Mouse (Mus musculus): ENCODE measurements around the gene Tgm7.
"Not testable (repeated sequence)": the region's sequence is repeated elsewhere in the genome, so short reads cannot be mapped to it uniquely, and the experiment has no call there.

Tgm7 gene

DNA sequence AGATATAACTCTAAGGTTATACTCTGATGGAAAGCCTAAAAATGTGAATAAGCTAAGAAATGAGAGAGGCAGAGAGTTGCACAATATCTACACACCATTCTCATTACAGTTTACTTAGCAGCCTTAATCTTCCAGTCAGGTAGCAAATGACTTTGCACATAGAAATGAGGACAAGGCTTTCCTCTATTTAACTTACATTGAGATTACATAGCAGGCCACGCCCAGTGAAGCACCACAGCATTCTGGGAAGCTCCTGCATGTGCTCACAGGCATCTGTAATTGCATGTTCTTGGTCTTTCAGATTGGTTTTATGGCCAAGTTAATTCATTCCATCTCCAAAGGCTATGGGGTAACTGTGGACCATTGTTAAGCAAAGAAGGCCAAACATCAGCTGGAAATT is 23.2 kb upstream of the Tgm7 start:
- Histone ChIP-seq H3K4me3 (replicated peaks; ENCODE audit: low read length) (no peak overlapping the region), H3K4me1 (replicated peaks; ENCODE audit: low read depth, low read length) (peaks cover under 1% of the 10 kb centered on the region; the same call in 1 of the 2 replicates), H3K36me3 (ENCODE audit: insufficient read depth, low read length) (peaks cover 10% of the 10 kb centered on the region; the same call in 1 of the 2 replicates), H3K27me3 (ENCODE audit: insufficient read depth, low read length) (no peaks in the 10 kb centered on the region), H3K9me3 (ENCODE audit: low read length) (no peaks in the 10 kb centered on the region)
- TF ChIP-seq NANOG (IDR thresholded peaks at IDR 0.05; ENCODE audit: borderline replicate concordance, low read length) (no peak), CTCF (conservative IDR thresholded peaks at IDR 0.05; ENCODE audit: low read length) (no peak), POU5F1 (IDR thresholded peaks at IDR 0.05; ENCODE audit: borderline replicate concordance, low read length) (no peak)

GRCm38 (mm10) chr2:121128865-121129620 is 19.4 kb upstream of the Tgm7 start:
- Histone ChIP-seq H3K9me3 (ENCODE audit: low read length) (no peaks in the 10 kb centered on the region), H3K4me1 (replicated peaks; ENCODE audit: low read depth, low read length) (peaks cover 4% of the 10 kb centered on the region; the same call in 1 of the 2 replicates), H3K4me3 (replicated peaks; ENCODE audit: low read length) (no peak overlapping the region), H3K27me3 (ENCODE audit: insufficient read depth, low read length) (no peaks in the 10 kb centered on the region), H3K36me3 (ENCODE audit: insufficient read depth, low read length) (no peaks in the 10 kb centered on the region)
- TF ChIP-seq POU5F1 (IDR thresholded peaks at IDR 0.05; ENCODE audit: borderline replicate concordance, low read length) (no peak), CTCF (conservative IDR thresholded peaks at IDR 0.05; ENCODE audit: low read length) (no peak)

GRCm38 (mm10) chr2:121127536-121127935 is 17.9 kb upstream of the Tgm7 start:
- TF ChIP-seq NANOG (IDR thresholded peaks at IDR 0.05; ENCODE audit: borderline replicate concordance, low read length) (no peak), POU5F1 (IDR thresholded peaks at IDR 0.05; ENCODE audit: borderline replicate concordance, low read length) (no peak), CTCF (conservative IDR thresholded peaks at IDR 0.05; ENCODE audit: low read length) (no peak)
- H3K9me3 ChIP-seq (ENCODE audit: low read length), result no peaks in the 10 kb centered on the region
- no peaks in the 10 kb centered on the region for H3K36me3 ChIP-seq (ENCODE audit: insufficient read depth, low read length)
- peaks cover 4% of the 10 kb centered on the region; the same call in 1 of the 2 replicates for H3K4me1 ChIP-seq (replicated peaks; ENCODE audit: low read depth, low read length)
- H3K27me3 ChIP-seq (ENCODE audit: insufficient read depth, low read length), result no peaks in the 10 kb centered on the region
- no peak overlapping the region for H3K4me3 ChIP-seq (replicated peaks; ENCODE audit: low read length)

GRCm38 (mm10) chr2:121126302-121126701 is 16.7 kb upstream of the Tgm7 start:
- H3K9me3 ChIP-seq (ENCODE audit: low read length); H3K36me3 ChIP-seq (ENCODE audit: insufficient read depth, low read length); H3K4me3 ChIP-seq (replicated peaks; ENCODE audit: low read length); H3K4me1 ChIP-seq (replicated peaks; ENCODE audit: low read depth, low read length); H3K27me3 ChIP-seq (ENCODE audit: insufficient read depth, low read length): not testable (repeated sequence)

DNA sequence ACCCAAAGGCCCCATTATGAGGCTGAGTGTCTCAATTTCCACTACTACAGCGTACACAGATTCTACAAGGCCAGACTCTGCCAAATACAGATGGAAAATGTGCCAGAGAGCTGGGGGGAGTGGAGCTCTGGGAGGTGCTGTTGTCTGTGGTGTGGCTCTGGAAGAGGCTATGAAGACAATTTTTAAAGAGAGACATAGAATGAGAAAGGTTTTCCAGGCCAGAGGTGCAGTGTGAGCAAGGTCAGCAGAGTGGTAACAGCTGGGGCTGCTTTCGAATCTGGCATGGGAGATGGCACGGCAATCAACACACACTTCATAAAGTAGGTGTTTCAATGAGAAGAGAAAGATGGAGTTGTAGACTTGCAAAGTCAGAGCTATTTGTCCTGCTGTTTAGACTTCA is 9.7 kb upstream of the Tgm7 start:
- Histone ChIP-seq H3K4me1 (replicated peaks; ENCODE audit: low read depth, low read length) (no peaks in the 10 kb centered on the region), H3K9me3 (ENCODE audit: low read length) (no peaks in the 10 kb centered on the region), H3K36me3 (ENCODE audit: insufficient read depth, low read length) (no peaks in the 10 kb centered on the region), H3K27me3 (ENCODE audit: insufficient read depth, low read length) (no peaks in the 10 kb centered on the region), H3K4me3 (replicated peaks; ENCODE audit: low read length) (no peak overlapping the region)
- TF ChIP-seq POU5F1 (IDR thresholded peaks at IDR 0.05; ENCODE audit: borderline replicate concordance, low read length) (no peak), CTCF (conservative IDR thresholded peaks at IDR 0.05; ENCODE audit: low read length) (no peak), NANOG (IDR thresholded peaks at IDR 0.05; ENCODE audit: borderline replicate concordance, low read length) (no peak)

GRCm38 (mm10) chr2:121115418-121115817 is 5.8 kb upstream of the Tgm7 start:
- Histone ChIP-seq H3K4me1 (replicated peaks; ENCODE audit: low read depth, low read length) (no peaks in the 10 kb centered on the region), H3K36me3 (ENCODE audit: insufficient read depth, low read length) (no peaks in the 10 kb centered on the region), H3K27me3 (ENCODE audit: insufficient read depth, low read length) (no peaks in the 10 kb centered on the region), H3K9me3 (ENCODE audit: low read length) (no peaks in the 10 kb centered on the region), H3K4me3 (replicated peaks; ENCODE audit: low read length) (no peak overlapping the region)
- no peak for TF ChIP-seq POU5F1 (IDR thresholded peaks at IDR 0.05; ENCODE audit: borderline replicate concordance, low read length)
- TF ChIP-seq CTCF (conservative IDR thresholded peaks at IDR 0.05; ENCODE audit: low read length), result no peak

DNA sequence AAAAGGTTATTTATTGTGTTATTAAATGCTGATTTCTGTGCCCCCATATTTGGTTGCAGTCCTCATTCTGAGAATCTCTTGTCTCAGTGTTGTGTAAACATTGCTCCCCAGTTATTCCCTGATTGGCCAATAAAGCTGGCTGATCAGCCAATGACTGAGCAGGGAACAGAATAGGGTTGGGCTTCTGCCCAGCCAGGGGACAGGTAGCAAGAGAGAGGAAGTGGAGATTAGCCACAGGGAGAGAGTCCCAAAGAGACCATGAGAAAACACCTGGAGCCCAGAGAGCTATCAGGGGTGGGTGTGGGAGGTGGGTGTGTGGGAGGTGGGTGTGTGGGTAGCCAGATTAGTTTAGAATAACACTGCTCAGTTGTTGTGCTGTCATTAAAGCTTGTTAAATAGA is 3.7 kb downstream of the Tgm7 start:
- Histone ChIP-seq H3K27me3 (ENCODE audit: insufficient read depth, low read length) (no peaks in the 10 kb centered on the region), H3K9me3 (ENCODE audit: low read length) (no peaks in the 10 kb centered on the region), H3K4me1 (replicated peaks; ENCODE audit: low read depth, low read length) (no peaks in the 10 kb centered on the region), H3K4me3 (replicated peaks; ENCODE audit: low read length) (no peak overlapping the region), H3K36me3 (ENCODE audit: insufficient read depth, low read length) (no peaks in the 10 kb centered on the region)
- TF ChIP-seq POU5F1 (IDR thresholded peaks at IDR 0.05; ENCODE audit: borderline replicate concordance, low read length) (no peak), NANOG (IDR thresholded peaks at IDR 0.05; ENCODE audit: borderline replicate concordance, low read length) (no peak), CTCF (conservative IDR thresholded peaks at IDR 0.05; ENCODE audit: low read length) (no peak)

GRCm38 (mm10) chr2:121102051-121102450 is 7.5 kb downstream of the Tgm7 start:
- Histone ChIP-seq H3K4me3 (replicated peaks; ENCODE audit: low read length) (no peak overlapping the region), H3K27me3 (ENCODE audit: insufficient read depth, low read length) (no peaks in the 10 kb centered on the region)
- TF ChIP-seq NANOG (IDR thresholded peaks at IDR 0.05; ENCODE audit: borderline replicate concordance, low read length), result no peak
- TF ChIP-seq CTCF (conservative IDR thresholded peaks at IDR 0.05; ENCODE audit: low read length), result peak; percentile 50

GRCm38 (mm10) chr2:121089751-121090150 is 19.8 kb downstream of the Tgm7 start:
- H3K4me3 ChIP-seq (replicated peaks; ENCODE audit: low read length), result no peak overlapping the region
- H3K27me3 ChIP-seq (ENCODE audit: insufficient read depth, low read length), result no peaks in the 10 kb centered on the region
- no peak for TF ChIP-seq POU5F1 (IDR thresholded peaks at IDR 0.05; ENCODE audit: borderline replicate concordance, low read length)
- TF ChIP-seq NANOG (IDR thresholded peaks at IDR 0.05; ENCODE audit: borderline replicate concordance, low read length), result no peak
- TF ChIP-seq CTCF (conservative IDR thresholded peaks at IDR 0.05; ENCODE audit: low read length), result no peak
- no peaks in the 10 kb centered on the region for H3K4me1 ChIP-seq (replicated peaks; ENCODE audit: low read depth, low read length)
- H3K9me3 ChIP-seq (ENCODE audit: low read length), result no peaks in the 10 kb centered on the region
- no peaks in the 10 kb centered on the region for H3K36me3 ChIP-seq (ENCODE audit: insufficient read depth, low read length)

More at GRCm38 (mm10) chr2:121102051-121102450, 7.5 kb downstream of the Tgm7 start:
- no peaks in the 10 kb centered on the region for H3K9me3 ChIP-seq (ENCODE audit: low read length)
- H3K36me3 ChIP-seq (ENCODE audit: insufficient read depth, low read length), result no peaks in the 10 kb centered on the region
- H3K4me1 ChIP-seq (replicated peaks; ENCODE audit: low read depth, low read length), result no peaks in the 10 kb centered on the region
